Mouse (Mus musculus) CH12.LX (cell line): ENCODE measurements at regions not wholly inside any gene's neighbourhood (a gene's known extent, or its start where the extent isn't known, plus 50 kb on each side); places are given as distances from the start of the nearest gene placed in this dataset.

ENCODE experiments used
- CTCF ChIP-seq, 2 experiments: IDR thresholded peaks in 1 of 2; conservative IDR thresholded peaks in 1 of 2; 2 replicates each; pipeline ENCODE4 v1.5.1; 2011 to 2012; ENCODE audit warnings: low read depth in 2 of 2, low read length in 2 of 2, improper control_type of control experiment in 1 of 2, inconsistent platforms in 1 of 2, mild to moderate bottlenecking in 1 of 2, moderate library complexity in 1 of 2
- JUND ChIP-seq: conservative IDR thresholded peaks from 2 replicates; pipeline ENCODE4 v1.6.1; 2011; ENCODE audit warnings: low read depth, low read length, improper control_type of control experiment

- TF ChIP-seq CTCF (conservative IDR thresholded peaks at IDR 0.05 in 1 of 2, IDR thresholded peaks at IDR 0.05 in 1 of 2; ENCODE audit: low read depth in 2 of 2, low read length in 2 of 2) (no peak), JUND (no peak)
Measured at GRCm38 (mm10) chr14:99592922-99593321, 294.4 kb downstream of the Klf5 start.
